In the genomic region with DNA sequence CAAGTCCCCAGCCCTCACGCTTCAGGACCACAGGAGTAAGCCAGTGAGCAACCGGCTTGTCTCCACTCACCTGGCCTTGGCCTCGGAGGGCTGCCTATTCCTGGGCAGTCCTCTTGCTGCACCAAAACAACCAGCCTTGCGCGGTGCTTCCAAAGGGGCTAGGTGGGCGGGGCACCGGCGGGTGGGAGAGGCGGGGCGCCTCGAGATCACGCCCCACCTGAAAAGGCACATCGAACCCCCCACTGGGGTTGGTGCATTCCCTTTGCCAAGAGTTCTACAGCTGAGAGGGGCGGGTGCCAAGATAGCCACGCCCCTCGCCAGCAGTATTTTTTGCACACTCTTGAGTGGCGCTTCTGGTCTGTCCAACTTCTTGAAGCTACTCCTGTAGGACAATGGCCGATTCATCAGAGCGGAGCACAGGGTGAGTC, we compare ENCODE assay signal across 8 mouse cellular contexts. TPM values are rescaled to one million over a fixed set of nuclear protein-coding genes. Genes with fewer than 3 reads are reported as not detected.
DNase-seq lines count a peak whose midpoint lies in the region; ATAC-seq and TF ChIP-seq lines count a peak whose summit lies in the region.

No protein-coding gene starts in this region.

- no peaks in the 10 kb centered on the region for H3K36me3 ChIP-seq in intestine, embryonic 15.5 days
- H3K36me3 ChIP-seq in lung, embryonic 15.5 days, result no peaks in the 10 kb centered on the region
- H3K36me3 ChIP-seq in stomach, postnatal 0 days (ENCODE audit: control insufficient read depth, insufficient read depth, low read length), result no peaks in the 10 kb centered on the region
- H3K36me3 ChIP-seq in thymus, adult 2 months (ENCODE audit: control insufficient read depth, insufficient read depth, low read length), result no peaks in the 10 kb centered on the region

- WGBS in intestine, embryonic 15.5 days, result 5% methylated on average over 19 of the region's 19 CpGs
- WGBS in lung, embryonic 15.5 days, result 4% methylated on average over 19 of the region's 19 CpGs
- WGBS in stomach, postnatal 0 days, result 5% methylated on average over 18 of the region's 19 CpGs
- WGBS in thymus, adult 2 months, result 55% methylated on average over 19 of the region's 19 CpGs

- TF ChIP-seq EP300 in stomach, postnatal 0 days (optimal IDR thresholded peaks at IDR 0.05), result no peak

- no peak overlapping the region for H3K9ac ChIP-seq in intestine, embryonic 15.5 days
- no peak overlapping the region for H3K9ac ChIP-seq in lung, embryonic 15.5 days
- H3K9ac ChIP-seq in stomach, postnatal 0 days (ENCODE audit: low read length), result no peak overlapping the region

- peak overlapping the region; percentile 15; the same call in 1 of the 2 replicates for H3K4me3 ChIP-seq in intestine, embryonic 15.5 days (replicated peaks)
- peak overlapping the region; percentile 16; the same call in 1 of the 2 replicates for H3K4me3 ChIP-seq in lung, embryonic 15.5 days
- H3K4me3 ChIP-seq in stomach, postnatal 0 days (ENCODE audit: low read depth, low read length), result 0 out of 2 replicates have a peak overlapping the region, but pooled peaks have one; percentile 13
- H3K4me3 ChIP-seq in thymus, adult 2 months (ENCODE audit: control insufficient read depth, insufficient read depth, low read length), result no peak overlapping the region

- peak; percentile 80 for ATAC-seq in intestine, embryonic 15.5 days
- peak; percentile 80 for ATAC-seq in lung, embryonic 15.5 days (ENCODE audit: borderline replicate concordance, extremely low read depth, low FRiP score, low TSS enrichment)
- ATAC-seq in stomach, postnatal 0 days (ENCODE audit: low FRiP score, low TSS enrichment), result peak; percentile 66

- DNase-seq in adrenal gland, postnatal 10 days, result peak; percentile 27
- DNase-seq in adrenal gland, adult 18-20 months (ENCODE audit: low spot score in 2 of 2), result no peak
- DNase-seq in brain, embryonic 14.5 days (ENCODE audit: low read depth), result peak; percentile 50
- peak; percentile 54 for DNase-seq in stomach, postnatal 0 days (ENCODE audit: low spot score)
- no peak for DNase-seq in thymus, adult 2 months
- DNase-seq in urinary bladder, adult 2 months (ENCODE audit: low spot score), result no peak

- H3K27ac ChIP-seq in intestine, embryonic 15.5 days, result no peak overlapping the region
- H3K27ac ChIP-seq in lung, embryonic 15.5 days, result no peak overlapping the region
- no peak overlapping the region for H3K27ac ChIP-seq in stomach, postnatal 0 days (replicated peaks)
- H3K27ac ChIP-seq in thymus, adult 2 months (ENCODE audit: control insufficient read depth, insufficient read depth, low read length), result no peak overlapping the region

- no peaks in the 10 kb centered on the region for H3K9me3 ChIP-seq in intestine, embryonic 15.5 days
- H3K9me3 ChIP-seq in lung, embryonic 15.5 days, result no peaks in the 10 kb centered on the region
- H3K9me3 ChIP-seq in stomach, postnatal 0 days (ENCODE audit: control insufficient read depth, low read length), result no peaks in the 10 kb centered on the region

- TF ChIP-seq POLR2A in brain, embryonic 14.5 days (IDR thresholded peaks at IDR 0.05; ENCODE audit: borderline replicate concordance, extremely low read depth, insufficient read depth, insufficient read length, poor library complexity, severe bottlenecking), result no peak
- no peak for TF ChIP-seq POLR2A in thymus, adult 2 months (IDR thresholded peaks at IDR 0.05; ENCODE audit: control insufficient read depth, extremely low read depth, insufficient read depth, low read length, poor library complexity)

- H3K27me3 ChIP-seq in intestine, embryonic 15.5 days (replicated peaks), result no peaks in the 10 kb centered on the region
- H3K27me3 ChIP-seq in lung, embryonic 15.5 days, result no peaks in the 10 kb centered on the region
- no peaks in the 10 kb centered on the region for H3K27me3 ChIP-seq in stomach, postnatal 0 days (ENCODE audit: control insufficient read depth, insufficient read depth, low read length)
- H3K27me3 ChIP-seq in thymus, adult 2 months (ENCODE audit: control insufficient read depth, insufficient read depth, low read length), result no peaks in the 10 kb centered on the region

- peak overlapping the region; percentile 62 for H3K4me2 ChIP-seq in intestine, embryonic 15.5 days (replicated peaks)
- H3K4me2 ChIP-seq in lung, embryonic 15.5 days, result peak overlapping the region; percentile 50
- H3K4me2 ChIP-seq in stomach, postnatal 0 days (replicated peaks; ENCODE audit: low read depth), result peak overlapping the region; percentile 47

- H3K4me1 ChIP-seq in intestine, embryonic 15.5 days (replicated peaks), result peaks cover 6% of the 10 kb centered on the region; the same call in 1 of the 2 replicates
- H3K4me1 ChIP-seq in lung, embryonic 15.5 days, result peaks cover 5% of the 10 kb centered on the region; the same call in 1 of the 2 replicates
- peaks cover 4% of the 10 kb centered on the region for H3K4me1 ChIP-seq in stomach, postnatal 0 days (replicated peaks; ENCODE audit: control insufficient read depth, insufficient read depth)
- peaks cover 4% of the 10 kb centered on the region; the same call in 1 of the 2 replicates for H3K4me1 ChIP-seq in thymus, adult 2 months (replicated peaks; ENCODE audit: control insufficient read depth, insufficient read depth, low read length)

- TF ChIP-seq CTCF in brain, embryonic 14.5 days (IDR thresholded peaks at IDR 0.05; ENCODE audit: borderline replicate concordance, extremely low read depth, insufficient read depth, insufficient read length), result no peak
- TF ChIP-seq CTCF in stomach, postnatal 0 days (IDR thresholded peaks at IDR 0.05; ENCODE audit: low read depth), result no peak
- TF ChIP-seq CTCF in thymus, adult 2 months (IDR thresholded peaks at IDR 0.05; ENCODE audit: borderline replicate concordance, control insufficient read depth, extremely low read depth, insufficient read depth, low read length, poor library complexity), result no peak

RNA-seq across cellular contexts. Expression of a gene that starts 16.2 kb away (rescaled TPM):
- 1 to 10 TPM; 4.8 to 8.4 TPM for total RNA-seq in adrenal gland, postnatal 10 days (2021)
- total RNA-seq in adrenal gland, adult 18-20 months (2021), result 1 to 10 TPM; 1.9 to 2.3 TPM
- polyA plus RNA-seq in brain, embryonic 14.5 days (2012; rRNA removed), result 146 and 203 TPM in 2 replicates
- polyA plus RNA-seq in intestine, embryonic 15.5 days (2015; fragmentation: Nextera tagmentation; extraction: Ambion mirVana), result 5.3 and 7.1 TPM in 2 replicates
- 4.8 and 7.6 TPM in 2 replicates for polyA plus RNA-seq in lung, embryonic 15.5 days (2015; fragmentation: Nextera tagmentation; extraction: Ambion mirVana)
- polyA plus RNA-seq in stomach, postnatal 0 days (2015; fragmentation: Nextera tagmentation; extraction: Ambion mirVana), result 4.8 and 5.9 TPM in 2 replicates
- polyA plus RNA-seq in thymus, adult 2 months (2012; rRNA removed), result 767 and 809 TPM in 2 replicates
- polyA plus RNA-seq in urinary bladder, adult 2 months (2012; rRNA removed), result 4.5 and 5.3 TPM in 2 replicates

RNA-seq across cellular contexts. Expression of a gene that starts 40.1 kb away (rescaled TPM):
- total RNA-seq in adrenal gland, postnatal 10 days (2021), result 1 to 10 TPM; 6.4 to 6.7 TPM
- total RNA-seq in adrenal gland, adult 18-20 months (2021), result 1 to 10 TPM; 3.5 to 4.3 TPM
- polyA plus RNA-seq in brain, embryonic 14.5 days (2012; rRNA removed), result 0.45 and 0.46 TPM in 2 replicates
- polyA plus RNA-seq in intestine, embryonic 15.5 days (2015; fragmentation: Nextera tagmentation; extraction: Ambion mirVana), result 16.0 and 17.0 TPM in 2 replicates
- 3.3 and 3.6 TPM in 2 replicates for polyA plus RNA-seq in lung, embryonic 15.5 days (2015; fragmentation: Nextera tagmentation; extraction: Ambion mirVana)
- 35.9 and 36.9 TPM in 2 replicates for polyA plus RNA-seq in stomach, postnatal 0 days (2015; fragmentation: Nextera tagmentation; extraction: Ambion mirVana)
- polyA plus RNA-seq in thymus, adult 2 months (2012; rRNA removed), result 6.3 and 6.9 TPM in 2 replicates
- polyA plus RNA-seq in urinary bladder, adult 2 months (2012; rRNA removed), result 4.8 and 7.4 TPM in 2 replicates

RNA-seq across cellular contexts. Expression of a gene that starts 52.7 kb away (rescaled TPM):
- total RNA-seq in adrenal gland, postnatal 10 days (2021), result 10 to 100 TPM in 1 of 2 experiments, 1 to 10 TPM in 1; 7.3 to 10.8 TPM
- 1 to 10 TPM; 4.3 to 5.6 TPM for total RNA-seq in adrenal gland, adult 18-20 months (2021)
- 0.60 and 1.1 TPM in 2 replicates for polyA plus RNA-seq in brain, embryonic 14.5 days (2012; rRNA removed)
- polyA plus RNA-seq in intestine, embryonic 15.5 days (2015; fragmentation: Nextera tagmentation; extraction: Ambion mirVana), result 1.2 and 1.9 TPM in 2 replicates
- polyA plus RNA-seq in lung, embryonic 15.5 days (2015; fragmentation: Nextera tagmentation; extraction: Ambion mirVana), result 0.63 and 1.3 TPM in 2 replicates
- polyA plus RNA-seq in stomach, postnatal 0 days (2015; fragmentation: Nextera tagmentation; extraction: Ambion mirVana), result 1.9 and 2.6 TPM in 2 replicates
- 42.6 and 56.8 TPM in 2 replicates for polyA plus RNA-seq in thymus, adult 2 months (2012; rRNA removed)
- polyA plus RNA-seq in urinary bladder, adult 2 months (2012; rRNA removed), result 7.7 and 11.7 TPM in 2 replicates

Comparison
In these comparisons a context has a peak if more than half of its experiments do, and no peak if none do; other contexts are left out.
1. DNase-seq: peak in adrenal gland, postnatal 10 days (single experiment), brain, embryonic 14.5 days (single experiment) and stomach, postnatal 0 days (single experiment); none in adrenal gland, adult 18-20 months (0 of 2), thymus, adult 2 months (single experiment) and urinary bladder, adult 2 months (single experiment).
2. RNA of a gene that starts 16.2 kb away (polyA plus RNA-seq): 767 to 809 TPM in thymus, adult 2 months and 146 to 203 TPM in brain, embryonic 14.5 days; 4.8 to 7.6 TPM in lung, embryonic 15.5 days, 4.5 to 5.3 TPM in urinary bladder, adult 2 months, 5.3 to 7.1 TPM in intestine, embryonic 15.5 days and 4.8 to 5.9 TPM in stomach, postnatal 0 days; every median in the first group is over 10 times any median in the second.
3. Peak in every context shown above with its lines, with median percentiles within 50 percentile points of each other: ATAC-seq and H3K4me2 ChIP-seq.